Mouse (Mus musculus) testis, adult 2 months (tissue): ENCODE measurements around the gene Gmppb.

ENCODE experiments used
- CTCF ChIP-seq: fragments of 200-500 bp; IDR thresholded peaks from 2 replicates; pipeline ENCODE4 v1.5.1; 2012; ENCODE audit warnings: low read depth, mild to moderate bottlenecking, inconsistent platforms, low read length, moderate library complexity; ENCODE audit not compliant: control insufficient read depth, insufficient read depth, insufficient replicate concordance
- POLR2A ChIP-seq: fragments of 200-500 bp; IDR thresholded peaks from 2 replicates; pipeline ENCODE4 v1.6.1; 2012; ENCODE audit warnings: low read depth, mild to moderate bottlenecking, inconsistent platforms, low read length, moderate library complexity; ENCODE audit not compliant: control insufficient read depth

DNA sequence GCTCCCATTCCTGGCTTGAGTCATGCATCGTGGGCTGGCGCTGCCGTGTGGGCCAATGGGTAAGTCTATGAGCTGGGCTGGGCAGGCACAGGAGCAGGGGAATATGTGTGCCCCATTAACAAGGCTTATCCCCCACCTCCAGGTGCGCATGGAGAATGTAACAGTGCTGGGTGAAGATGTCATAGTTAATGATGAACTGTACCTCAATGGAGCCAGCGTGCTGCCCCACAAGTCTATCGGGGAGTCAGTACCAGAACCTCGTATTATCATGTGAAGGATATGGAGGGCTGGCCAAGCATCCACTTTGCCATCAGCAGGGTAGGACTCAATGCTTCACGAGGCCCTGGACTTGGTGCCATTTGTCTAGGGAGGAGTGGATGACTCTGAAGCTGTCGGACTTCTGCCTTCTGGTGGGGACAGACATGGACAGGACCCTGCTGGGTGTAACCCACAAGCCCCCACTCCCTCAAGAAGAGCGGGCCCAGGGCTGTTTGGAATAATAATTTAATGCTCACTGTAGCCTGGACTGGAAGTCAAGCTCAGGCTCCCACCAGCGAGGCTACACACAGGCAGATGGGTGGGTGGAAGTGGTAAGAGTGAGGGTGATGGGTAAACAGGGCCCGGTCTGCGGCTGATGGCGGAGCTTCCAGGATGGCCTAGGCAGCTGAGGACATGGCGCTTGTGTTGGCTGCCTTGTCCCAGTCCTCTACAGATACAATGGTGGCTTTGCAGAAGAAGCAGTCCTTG, 2.3 kb downstream of the Gmppb start:
- TF ChIP-seq CTCF: no peak
- no peak for TF ChIP-seq POLR2A
